Mouse (Mus musculus) heart, embryonic 12.5 days (tissue): ENCODE results near the gene Erh. TPM values are rescaled to one million over a fixed set of nuclear protein-coding genes. Genes with fewer than 3 reads are reported as not detected.
A peak's percentile ranks its signal among the peaks of the same experiment; 100 is the strongest.

Source experiments
- ATAC-seq: fragments of 200-750 bp; cut with Nextera tagmentation; 2 replicates; pipeline ENCODE4 v1.8.0; 2017; ENCODE audit warnings: moderate TSS enrichment, moderate library complexity; ENCODE audit not compliant: insufficient number of reproducible peaks, low FRiP score
- H3K27ac ChIP-seq: fragments of 300-500 bp; sonication (generic); 2 replicates; pipeline ENCODE4 v1.5.1; 2016; ENCODE audit warnings: mild to moderate bottlenecking, moderate library complexity; ENCODE audit not compliant: poor library complexity, severe bottlenecking
- H3K27me3 ChIP-seq: fragments of 300-500 bp; sonication (generic); replicated peaks from 2 replicates; pipeline ENCODE4 v1.6.1; 2016; ENCODE audit warnings: mild to moderate bottlenecking, moderate library complexity
- H3K36me3 ChIP-seq: fragments of 300-500 bp; sonication (generic); 2 replicates; pipeline ENCODE4 v1.6.1; 2016; ENCODE audit warnings: mild to moderate bottlenecking, moderate library complexity
- H3K4me1 ChIP-seq: fragments of 300-500 bp; sonication (generic); replicated peaks from 2 replicates; pipeline ENCODE4 v1.6.1; 2016; ENCODE audit warnings: mild to moderate bottlenecking
- H3K4me2 ChIP-seq: fragments of 300-500 bp; sonication (generic); 2 replicates; pipeline ENCODE4 v1.6.1; 2016; ENCODE audit warnings: mild to moderate bottlenecking, moderate library complexity
- H3K4me3 ChIP-seq: fragments of 300-500 bp; sonication (generic); 2 replicates; pipeline ENCODE4 v1.5.1; 2016; ENCODE audit warnings: mild to moderate bottlenecking
- H3K9ac ChIP-seq: fragments of 300-500 bp; sonication (generic); 2 replicates; pipeline ENCODE4 v1.6.1; 2016; ENCODE audit warnings: mild to moderate bottlenecking, moderate library complexity
- H3K9me3 ChIP-seq: fragments of 300-500 bp; sonication (generic); replicated peaks from 2 replicates; pipeline ENCODE4 v1.6.1; 2016; ENCODE audit warnings: mild to moderate bottlenecking, moderate library complexity
- WGBS: fragments of 180-500 bp; shearing (Covaris S2); methylation state at CpG from one replicate; pipeline ENCODE4 v1.1.7; 2016; 5-methylcytosine and 5-hydroxymethylcytosine counted together
- polyA plus RNA-seq: library from polyadenylated mRNA; unstranded; fragments of >200 nt; fragmentation: Nextera tagmentation; extraction: Ambion mirVana; gene quantifications from 2 replicates; pipeline ENCODE4 v1.2.1, GENCODE M21; 2016

The Erh gene
- polyA plus RNA-seq, 1 experiment from 2014 or later: 173 TPM

- Histone ChIP-seq H3K36me3 (no peaks in the 10 kb centered on the region), H3K27ac (no peak overlapping the region), H3K4me1 (peaks cover 15% of the 10 kb centered on the region), H3K4me3 (no peak overlapping the region), H3K27me3 (no peaks in the 10 kb centered on the region), H3K9me3 (no peaks in the 10 kb centered on the region), H3K9ac (no peak overlapping the region), H3K4me2 (no peak overlapping the region)
- 77% methylated on average over 4 of the region's 4 CpGs for WGBS
- ATAC-seq: no peak
Observed at GRCm38 (mm10) chr12:80595566-80595965, 48.6 kb downstream of the Erh start.

DNA sequence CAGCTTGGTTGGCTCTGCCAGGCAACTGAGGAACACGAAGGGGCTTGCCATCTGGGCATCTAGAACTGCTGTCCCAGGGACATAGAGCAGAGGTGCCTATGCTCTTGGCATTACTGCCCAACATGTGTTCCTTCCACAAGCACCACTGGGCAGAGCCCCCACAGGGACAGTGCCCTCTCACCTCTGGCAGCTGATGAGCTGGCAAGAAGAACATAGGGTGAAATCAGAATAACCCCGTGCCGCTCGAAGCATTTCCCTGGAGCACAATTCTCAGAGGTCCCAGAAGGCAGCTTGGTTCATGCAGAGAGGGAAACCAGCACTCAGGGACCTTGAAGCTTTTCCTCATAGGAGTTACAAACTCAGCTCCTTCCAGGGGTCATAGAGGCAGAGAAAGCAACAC lies 49.4 kb downstream of the Erh start:
- no peak for ATAC-seq
- Histone ChIP-seq H3K4me1 (peaks cover 9% of the 10 kb centered on the region), H3K9me3 (no peaks in the 10 kb centered on the region)

GRCm38 (mm10) chr12:80594141-80594540 lies 50.0 kb downstream of the Erh start:
- Histone ChIP-seq H3K4me2 (no peak overlapping the region), H3K9me3 (no peaks in the 10 kb centered on the region), H3K27me3 (no peaks in the 10 kb centered on the region), H3K36me3 (no peaks in the 10 kb centered on the region), H3K9ac (no peak overlapping the region), H3K27ac (no peak overlapping the region), H3K4me3 (no peak overlapping the region), H3K4me1 (peaks cover 9% of the 10 kb centered on the region)
- peak; percentile 51; the same call in 1 of the 2 replicates for ATAC-seq
- WGBS: 42% methylated on average over 4 of the region's 4 CpGs

More for the DNA sequence above, 49.4 kb downstream of the Erh start:
- no peak overlapping the region for H3K4me2 ChIP-seq
- H3K27ac ChIP-seq: no peak overlapping the region
- no peak overlapping the region for H3K9ac ChIP-seq
- 81% methylated on average over 4 of the region's 4 CpGs for WGBS
- no peaks in the 10 kb centered on the region for H3K27me3 ChIP-seq
- no peaks in the 10 kb centered on the region for H3K36me3 ChIP-seq
- no peak overlapping the region for H3K4me3 ChIP-seq

GRCm38 (mm10) chr12:80584973-80585372 lies 59.2 kb downstream of the Erh start:
- WGBS: 11% methylated on average over 2 of the region's 2 CpGs
- no peaks in the 10 kb centered on the region for H3K4me1 ChIP-seq
- ATAC-seq: no peak

More at GRCm38 (mm10) chr12:80584973-80585372, 59.2 kb downstream of the Erh start:
- Histone ChIP-seq H3K27me3 (no peaks in the 10 kb centered on the region; the same call in 1 of the 2 replicates), H3K9ac (no peak overlapping the region), H3K4me3 (no peak overlapping the region), H3K36me3 (no peaks in the 10 kb centered on the region), H3K27ac (no peak overlapping the region), H3K4me2 (no peak overlapping the region), H3K9me3 (no peaks in the 10 kb centered on the region)

Other genes starting within 250 kb of the Erh start
- 14.7 and 15.1 TPM in 2 replicates for gene Dcaf5, start 207.7 kb downstream of the Erh start, polyA plus RNA-seq
- gene Exd2, start 181.2 kb downstream of the Erh start, polyA plus RNA-seq: 19.6 and 21.9 TPM in 2 replicates
- gene Galnt16, start 126.1 kb downstream of the Erh start, polyA plus RNA-seq: 2.1 and 2.2 TPM in 2 replicates
- 22.3 and 24.1 TPM in 2 replicates for gene Slc39a9, start 458 bp downstream of the Erh start, polyA plus RNA-seq
- gene Plekhd1, start 48.2 kb upstream of the Erh start, polyA plus RNA-seq: 0.50 and 0.70 TPM in 2 replicates
- 0.03 TPM in 1 of 2 replicates, not detected in the other for gene Ccdc177, start 116.3 kb upstream of the Erh start, polyA plus RNA-seq
- 22.4 and 22.7 TPM in 2 replicates for gene Susd6, start 146.2 kb upstream of the Erh start, polyA plus RNA-seq